Mouse (Mus musculus): ENCODE data around the gene Slc25a51. TPM values are rescaled to one million over a fixed set of nuclear protein-coding genes. Genes with fewer than 3 reads are reported as not detected.
A peak's percentile ranks its signal among the peaks of the same experiment; 100 is the strongest.

Slc25a51 gene
- total RNA-seq, 2 experiments from 2014 or later = 141 to 144 TPM

- no peak for TF ChIP-seq CTCF (conservative IDR thresholded peaks at IDR 0.05)
- H3K4me3 ChIP-seq = no peak overlapping the region
- DNase-seq (ENCODE audit: low spot score in 2 of 2) = no peak
- no peak overlapping the region for H3K27ac ChIP-seq
These were observed 30.7 kb upstream of the Slc25a51 start for GRCm38 (mm10) chr4:45439281-45439680.

DNA sequence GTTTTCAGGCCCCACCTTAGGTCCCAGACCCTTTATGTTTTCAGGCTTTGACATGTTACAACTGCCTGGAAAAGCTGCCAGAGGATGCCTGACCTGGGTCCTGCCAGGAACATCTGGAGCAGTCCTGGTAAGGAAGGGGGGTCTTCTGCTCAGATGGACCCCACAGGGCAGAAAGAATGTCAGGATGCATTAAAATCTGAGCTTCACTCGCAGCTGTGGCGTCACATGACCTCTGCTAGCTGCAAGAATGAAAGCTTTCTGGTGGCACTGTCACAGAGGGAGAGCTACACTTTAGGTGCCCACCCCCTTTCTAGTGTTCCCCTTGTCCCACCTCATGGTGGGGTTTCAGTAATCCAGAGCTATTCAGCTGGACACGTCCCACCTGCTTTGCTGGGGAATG, 28.4 kb upstream of the Slc25a51 start:
- no peak overlapping the region for H3K4me3 ChIP-seq
- no peak overlapping the region for H3K27ac ChIP-seq
- TF ChIP-seq CTCF (conservative IDR thresholded peaks at IDR 0.05) = no peak
- no peak for DNase-seq (ENCODE audit: low spot score in 2 of 2)

DNA sequence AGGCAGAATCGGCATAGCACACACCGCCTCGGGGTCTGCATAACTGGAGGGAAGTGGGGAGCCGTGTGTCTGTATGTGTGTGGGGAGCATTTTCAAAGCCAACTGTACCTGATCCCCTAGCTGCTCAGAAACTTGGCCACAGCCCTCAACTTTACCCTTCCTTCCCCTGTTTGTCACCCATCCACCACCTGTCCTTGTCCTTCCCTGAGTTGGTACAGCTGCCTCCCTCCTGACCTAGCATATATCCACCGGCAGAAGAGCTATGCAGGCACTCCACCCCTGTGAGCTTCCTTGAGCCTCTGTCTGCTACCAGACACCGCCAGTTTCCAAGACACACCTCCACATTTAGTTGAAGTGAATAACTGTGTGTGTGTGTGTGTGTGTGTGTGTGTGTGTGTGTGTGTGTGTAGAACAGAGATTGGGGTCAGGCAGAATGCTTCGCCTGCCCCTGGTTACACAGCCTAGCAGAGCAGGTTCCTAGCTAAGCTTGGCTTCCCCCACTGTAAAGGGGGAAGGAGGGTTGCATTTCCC, 27.9 kb upstream of the Slc25a51 start:
- H3K27ac ChIP-seq = no peak overlapping the region
- DNase-seq (ENCODE audit: low spot score in 2 of 2) = no peak

DNA sequence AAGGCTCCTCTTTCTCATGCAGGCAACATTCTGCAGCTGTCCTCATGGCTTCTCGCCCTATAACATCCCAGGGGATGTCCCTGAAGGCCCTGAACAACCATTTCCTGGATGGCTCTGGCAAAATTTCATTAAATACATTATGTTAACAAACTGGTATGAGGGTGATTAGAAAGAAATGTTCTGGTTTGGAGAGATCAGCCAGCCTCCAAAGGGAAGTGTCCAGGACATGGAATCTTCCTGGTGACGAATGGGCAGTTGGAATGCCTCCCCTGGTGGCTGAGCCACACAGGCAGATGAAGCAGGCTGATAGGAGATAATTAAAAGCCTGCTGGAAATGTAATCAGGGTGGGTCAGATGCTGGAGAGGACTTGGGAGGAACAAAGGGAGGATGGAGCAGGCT, 27.3 kb upstream of the Slc25a51 start:
- DNase-seq (ENCODE audit: low spot score in 2 of 2) = no peak
- no peak overlapping the region for H3K4me3 ChIP-seq
- H3K27ac ChIP-seq = no peak overlapping the region
- 0 out of 2 replicates have a peak, but pooled peaks have one; percentile 6 for TF ChIP-seq CTCF (conservative IDR thresholded peaks at IDR 0.05)

More for the DNA sequence above, 27.9 kb upstream of the Slc25a51 start:
- H3K4me3 ChIP-seq = no peak overlapping the region
- TF ChIP-seq CTCF (conservative IDR thresholded peaks at IDR 0.05) = no peak

GRCm38 (mm10) chr4:45434681-45435080, 26.1 kb upstream of the Slc25a51 start:
- Histone ChIP-seq H3K4me3 (no peak overlapping the region), H3K27ac (no peak overlapping the region)
- TF ChIP-seq CTCF (conservative IDR thresholded peaks at IDR 0.05) = no peak

GRCm38 (mm10) chr4:45434071-45434470, 25.5 kb upstream of the Slc25a51 start:
- no peak for TF ChIP-seq CTCF (conservative IDR thresholded peaks at IDR 0.05)
- DNase-seq (ENCODE audit: low spot score in 2 of 2) = no peak
- Histone ChIP-seq H3K27ac (no peak overlapping the region), H3K4me3 (no peak overlapping the region)

More at GRCm38 (mm10) chr4:45434681-45435080, 26.1 kb upstream of the Slc25a51 start:
- DNase-seq (ENCODE audit: low spot score in 2 of 2) = no peak

GRCm38 (mm10) chr4:45431806-45432205, 23.2 kb upstream of the Slc25a51 start:
- Histone ChIP-seq H3K4me3 (no peak overlapping the region), H3K27ac (no peak overlapping the region)
- DNase-seq (ENCODE audit: low spot score in 2 of 2) = no peak
- no peak for TF ChIP-seq CTCF (conservative IDR thresholded peaks at IDR 0.05)

GRCm38 (mm10) chr4:45431316-45431715, 22.8 kb upstream of the Slc25a51 start:
- DNase-seq (ENCODE audit: low spot score in 2 of 2) = no peak
- TF ChIP-seq CTCF (conservative IDR thresholded peaks at IDR 0.05) = no peak
- no peak overlapping the region for H3K4me3 ChIP-seq
- no peak overlapping the region for H3K27ac ChIP-seq

- TF ChIP-seq CTCF (conservative IDR thresholded peaks at IDR 0.05) = peak; percentile 25
- H3K27ac ChIP-seq = no peak overlapping the region
- no peak for DNase-seq (ENCODE audit: low spot score in 2 of 2)
- H3K4me3 ChIP-seq = no peak overlapping the region
These were observed 20.9 kb upstream of the Slc25a51 start for GRCm38 (mm10) chr4:45429451-45429850.

- H3K27ac ChIP-seq = no peak overlapping the region
These were observed 18.3 kb upstream of the Slc25a51 start for GRCm38 (mm10) chr4:45426724-45427457.

GRCm38 (mm10) chr4:45423406-45423805, 14.8 kb upstream of the Slc25a51 start:
- TF ChIP-seq CTCF (conservative IDR thresholded peaks at IDR 0.05) = no peak
- no peak overlapping the region for H3K27ac ChIP-seq

More at GRCm38 (mm10) chr4:45426724-45427457, 18.3 kb upstream of the Slc25a51 start:
- TF ChIP-seq CTCF (conservative IDR thresholded peaks at IDR 0.05) = peak; percentile 62
- H3K4me3 ChIP-seq = no peak overlapping the region
- DNase-seq (ENCODE audit: low spot score in 2 of 2) = no peak

GRCm38 (mm10) chr4:45422640-45423039, 14.1 kb upstream of the Slc25a51 start:
- DNase-seq (ENCODE audit: low spot score in 2 of 2) = no peak
- no peak for TF ChIP-seq CTCF (conservative IDR thresholded peaks at IDR 0.05)
- Histone ChIP-seq H3K4me3 (no peak overlapping the region), H3K27ac (no peak overlapping the region)

More at GRCm38 (mm10) chr4:45423406-45423805, 14.8 kb upstream of the Slc25a51 start:
- DNase-seq (ENCODE audit: low spot score in 2 of 2) = no peak
- no peak overlapping the region for H3K4me3 ChIP-seq

DNA sequence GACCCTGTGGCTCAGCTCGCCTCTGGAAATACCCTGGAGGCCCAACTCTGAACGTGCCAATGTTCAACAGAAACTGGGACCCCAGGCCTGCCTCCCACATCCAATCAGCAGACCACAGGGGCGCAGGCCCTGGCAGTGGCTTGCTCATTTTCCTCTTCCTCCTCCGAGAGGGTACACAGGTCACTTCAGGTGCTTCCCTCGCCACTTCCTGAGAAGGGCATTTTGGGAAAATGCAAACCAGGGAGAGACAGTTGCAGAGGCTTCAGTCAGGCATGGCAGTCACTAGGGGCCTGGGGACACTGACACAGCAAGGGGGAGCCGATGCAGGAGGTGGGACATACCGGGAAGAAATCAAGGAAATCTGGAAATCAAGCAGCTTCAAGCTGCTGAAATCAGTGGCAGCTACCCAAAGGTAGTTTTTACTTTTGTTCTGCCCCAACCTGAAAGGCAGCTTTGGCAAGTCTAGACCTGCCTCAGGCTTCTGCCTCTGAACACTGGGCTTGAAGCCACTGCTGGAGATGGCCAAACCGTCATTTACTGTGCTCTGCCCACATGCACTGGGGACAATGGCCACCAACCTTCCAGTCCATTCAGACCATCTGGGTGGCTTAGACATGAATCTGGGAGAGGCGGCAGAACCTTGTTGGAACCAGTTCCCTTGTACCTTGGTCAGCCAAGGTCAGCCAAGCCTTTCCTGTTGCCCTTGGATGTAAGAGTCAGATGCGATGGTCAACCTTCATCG, 13.1 kb upstream of the Slc25a51 start:
- TF ChIP-seq CTCF (conservative IDR thresholded peaks at IDR 0.05) = no peak
- peak overlapping the region; percentile 11; the same call in 1 of the 2 replicates for H3K27ac ChIP-seq
- DNase-seq (ENCODE audit: low spot score in 2 of 2) = no peak
- H3K4me3 ChIP-seq = no peak overlapping the region
